Mouse (Mus musculus) brain, embryonic 14.5 days (tissue): ENCODE data around the gene Ube2d3.

Source experiments
- CTCF ChIP-seq: fragments of 200-500 bp; IDR thresholded peaks from 2 replicates; pipeline ENCODE4 v1.5.1; 2012; ENCODE audit warnings: inconsistent platforms, mild to moderate bottlenecking, moderate library complexity, borderline replicate concordance; ENCODE audit not compliant: insufficient read depth, insufficient read length; ENCODE audit errors: extremely low read depth
- POLR2A ChIP-seq: fragments of 200-500 bp; IDR thresholded peaks from 2 replicates; pipeline ENCODE4 v1.6.1; 2012; ENCODE audit warnings: mild to moderate bottlenecking, inconsistent platforms, borderline replicate concordance; ENCODE audit not compliant: poor library complexity, insufficient read depth, insufficient read length, severe bottlenecking; ENCODE audit errors: extremely low read depth

GRCm38 (mm10) chr3:135436901-135437616 lies 890 bp upstream of the Ube2d3 start:
- TF ChIP-seq POLR2A (no peak), CTCF (no peak)
